Mouse (Mus musculus): Measurements from ENCODE around the gene Ap3m1.

GRCm38 (mm10) chr14:21100876-21101275, 48.6 kb upstream of the Ap3m1 start:
- TF ChIP-seq POLR2A (IDR thresholded peaks at IDR 0.05; ENCODE audit: insufficient read length, low read depth) (no peak), POLR2AphosphoS2 (IDR thresholded peaks at IDR 0.05; ENCODE audit: insufficient read length, low read depth) (no peak), CEBPB (IDR thresholded peaks at IDR 0.05; ENCODE audit: insufficient read depth, poor library complexity, severe bottlenecking) (no peak), E2F4 (IDR thresholded peaks at IDR 0.05; ENCODE audit: insufficient read depth) (no peak), MAX (IDR thresholded peaks at IDR 0.05; ENCODE audit: low read depth) (no peak)

Data from myocyte (in vitro differentiated cells).